Mouse (Mus musculus): Measurements from ENCODE around the gene Rbpms2. TPM values are rescaled to one million over a fixed set of nuclear protein-coding genes. Genes with fewer than 3 reads are reported as not detected.
A peak's percentile ranks its signal among the peaks of the same experiment; 100 is the strongest.

Gene Rbpms2
- 19.3 and 23.2 TPM in 2 replicates for polyA plus RNA-seq (2015; fragmentation: Nextera tagmentation; extraction: Ambion mirVana)

- no peak for ATAC-seq (ENCODE audit: insufficient read depth, low FRiP score, low read depth)
- Histone ChIP-seq H3K9me3 (no peaks in the 10 kb centered on the region), H3K9ac (peak within 1 kb of the TSS; percentile 44), H3K4me2 (peak within 1 kb of the TSS; percentile 98), H3K4me3 (replicated peaks) (peak within 1 kb of the TSS; percentile 69), H3K36me3 (no peaks in the 10 kb centered on the region), H3K27me3 (replicated peaks) (peaks cover 20% of the 10 kb centered on the region), H3K4me1 (no peaks in the 10 kb centered on the region), H3K27ac (peak within 1 kb of the TSS; percentile 73)
- 2% methylated on average over 36 of the region's 40 CpGs for WGBS
These were observed at the start of gene Rbpms2 for GRCm38 (mm10) chr9:65629025-65629766. Gene Rbpms2, plus strand, starts transcription at chr9:65629648.

- 1% methylated on average over 45 of the region's 45 CpGs for WGBS
- H3K9ac ChIP-seq: peak within 1 kb of the TSS; percentile 45
- peaks cover 32% of the 10 kb centered on the region for H3K4me1 ChIP-seq
- no peaks in the 10 kb centered on the region for H3K36me3 ChIP-seq
- peak; percentile 90 for ATAC-seq (ENCODE audit: insufficient read depth, low FRiP score, low read depth)
- peak within 1 kb of the TSS; percentile 65 for H3K4me3 ChIP-seq (replicated peaks)
- peak within 1 kb of the TSS; percentile 84 for H3K27ac ChIP-seq
- H3K27me3 ChIP-seq (replicated peaks): no peaks in the 10 kb centered on the region
- H3K9me3 ChIP-seq: no peaks in the 10 kb centered on the region
- peak within 1 kb of the TSS; percentile 78 for H3K4me2 ChIP-seq
These were observed 49.6 kb upstream of the Rbpms2 start, which contains the start of gene Plekho2 for GRCm38 (mm10) chr9:65579781-65580371. Gene Plekho2, minus strand, starts transcription at chr9:65580040.

- peak overlapping the region; percentile 78 for H3K4me2 ChIP-seq
- peak overlapping the region; percentile 65 for H3K4me3 ChIP-seq (replicated peaks)
- peak; percentile 63; the same call in 1 of the 2 replicates for ATAC-seq (ENCODE audit: insufficient read depth, low FRiP score, low read depth)
- no peaks in the 10 kb centered on the region for H3K36me3 ChIP-seq
- H3K27me3 ChIP-seq (replicated peaks): no peaks in the 10 kb centered on the region
- H3K27ac ChIP-seq: peak overlapping the region; percentile 84
- 6% methylated on average over 22 of the region's 29 CpGs for WGBS
- H3K9ac ChIP-seq: no peak overlapping the region
- H3K4me1 ChIP-seq: peaks cover 24% of the 10 kb centered on the region
- no peaks in the 10 kb centered on the region for H3K9me3 ChIP-seq
These were observed 48.8 kb upstream of the Rbpms2 start for GRCm38 (mm10) chr9:65580401-65581256.

DNA sequence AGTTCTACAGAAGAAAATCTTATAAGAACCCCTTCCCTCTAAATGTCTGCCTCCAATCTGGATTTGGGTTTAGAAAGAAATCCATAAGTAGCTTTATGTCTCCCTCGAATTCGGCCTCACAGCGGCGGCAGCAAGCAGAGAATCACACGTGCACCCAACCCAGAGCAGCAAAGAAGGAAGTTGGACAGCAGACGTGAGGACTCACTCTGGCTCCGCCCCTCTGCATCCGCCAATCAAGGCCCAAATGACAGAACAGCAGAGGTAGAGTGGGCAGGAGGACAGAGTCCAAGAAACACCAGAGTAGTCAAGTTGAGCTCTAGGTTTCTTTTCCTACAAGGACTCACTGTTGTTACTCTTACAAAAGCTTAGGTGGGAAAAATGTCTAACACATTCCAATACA, 46.4 kb upstream of the Rbpms2 start:
- H3K27ac ChIP-seq: no peak overlapping the region
- no peak overlapping the region for H3K4me3 ChIP-seq (replicated peaks)
- H3K36me3 ChIP-seq: no peaks in the 10 kb centered on the region
- no peak for ATAC-seq (ENCODE audit: insufficient read depth, low FRiP score, low read depth)
- H3K4me1 ChIP-seq: peaks cover 20% of the 10 kb centered on the region
- no peaks in the 10 kb centered on the region for H3K9me3 ChIP-seq
- H3K9ac ChIP-seq: no peak overlapping the region
- 18% methylated on average over 8 of the region's 8 CpGs for WGBS
- no peak overlapping the region for H3K4me2 ChIP-seq
- no peaks in the 10 kb centered on the region for H3K27me3 ChIP-seq (replicated peaks)

GRCm38 (mm10) chr9:65586406-65587269, 42.8 kb upstream of the Rbpms2 start, which contains the start of gene Pif1:
Gene Pif1, plus strand, starts transcription at chr9:65587160.
- peak within 1 kb of the TSS; percentile 26; the same call in 1 of the 2 replicates for H3K27ac ChIP-seq
- peaks cover 31% of the 10 kb centered on the region for H3K4me1 ChIP-seq
- no peaks in the 10 kb centered on the region for H3K9me3 ChIP-seq
- H3K4me2 ChIP-seq: peak within 1 kb of the TSS; percentile 100
- H3K4me3 ChIP-seq (replicated peaks): peak within 1 kb of the TSS; percentile 63
- H3K27me3 ChIP-seq (replicated peaks): no peaks in the 10 kb centered on the region
- ATAC-seq (ENCODE audit: insufficient read depth, low FRiP score, low read depth): peak; percentile 87
- no peaks in the 10 kb centered on the region for H3K36me3 ChIP-seq
- WGBS: 8% methylated on average over 28 of the region's 28 CpGs
- H3K9ac ChIP-seq: peak within 1 kb of the TSS; percentile 33; the same call in 1 of the 2 replicates

DNA sequence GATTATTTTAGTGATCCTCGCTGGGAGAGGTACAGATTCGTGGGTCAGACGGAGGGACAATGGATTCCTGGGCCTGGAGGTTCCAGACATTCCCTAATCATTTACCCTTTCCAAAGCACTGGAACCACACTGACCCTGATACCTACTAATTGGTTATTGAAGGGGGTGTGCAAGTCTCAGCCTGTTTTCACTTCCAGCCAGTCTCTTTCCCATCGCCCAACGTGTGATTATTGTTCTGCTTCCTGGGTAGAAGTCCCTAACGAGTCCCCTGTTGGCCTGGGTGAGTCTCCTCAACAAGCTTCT, 42.2 kb upstream of the Rbpms2 start:
- no peak for ATAC-seq (ENCODE audit: insufficient read depth, low FRiP score, low read depth)
- WGBS: under 1% methylated on average over 6 of the region's 6 CpGs
- Histone ChIP-seq H3K36me3 (no peaks in the 10 kb centered on the region), H3K4me2 (peak overlapping the region; percentile 100), H3K4me1 (peaks cover 31% of the 10 kb centered on the region), H3K9me3 (no peaks in the 10 kb centered on the region), H3K27me3 (replicated peaks) (no peaks in the 10 kb centered on the region), H3K27ac (no peak overlapping the region), H3K9ac (peak overlapping the region; percentile 33; the same call in 1 of the 2 replicates), H3K4me3 (replicated peaks) (peak overlapping the region; percentile 63)

GRCm38 (mm10) chr9:65587573-65588358, 41.7 kb upstream of the Rbpms2 start:
- Histone ChIP-seq H3K27ac (no peak overlapping the region), H3K9me3 (no peaks in the 10 kb centered on the region), H3K9ac (peak overlapping the region; percentile 33; the same call in 1 of the 2 replicates), H3K4me2 (peak overlapping the region; percentile 100), H3K4me1 (peaks cover 31% of the 10 kb centered on the region), H3K4me3 (replicated peaks) (peak overlapping the region; percentile 63), H3K36me3 (0 out of 2 replicates have a peak, but pooled peaks cover 3% of the 10 kb centered on the region), H3K27me3 (replicated peaks) (no peaks in the 10 kb centered on the region)
- ATAC-seq (ENCODE audit: insufficient read depth, low FRiP score, low read depth): peak; percentile 29; the same call in 1 of the 2 replicates
- WGBS: under 1% methylated on average over 64 of the region's 64 CpGs

DNA sequence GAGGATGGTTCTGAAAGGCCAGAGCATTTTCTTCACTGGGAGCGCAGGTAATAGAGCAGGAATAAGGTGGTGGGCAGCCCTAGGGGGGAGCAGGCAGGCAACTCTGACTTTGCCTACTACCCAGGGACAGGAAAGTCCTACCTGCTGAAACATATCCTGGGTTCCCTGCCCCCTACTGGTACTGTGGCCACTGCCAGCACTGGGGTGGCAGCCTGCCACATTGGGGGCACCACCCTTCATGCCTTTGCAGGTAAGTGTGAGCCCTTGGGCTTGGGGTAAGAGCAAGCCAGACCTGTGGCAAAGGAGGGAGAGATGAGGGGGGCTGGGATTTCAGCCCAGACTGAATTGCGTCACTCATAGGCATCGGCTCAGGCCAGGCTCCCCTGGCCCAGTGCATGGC, 40.4 kb upstream of the Rbpms2 start:
- Histone ChIP-seq H3K9me3 (no peaks in the 10 kb centered on the region), H3K27me3 (replicated peaks) (no peaks in the 10 kb centered on the region), H3K4me1 (peaks cover 31% of the 10 kb centered on the region), H3K9ac (no peak overlapping the region), H3K4me2 (peak overlapping the region; percentile 100), H3K27ac (no peak overlapping the region), H3K36me3 (peaks cover 12% of the 10 kb centered on the region; the same call in 1 of the 2 replicates), H3K4me3 (replicated peaks) (peak overlapping the region; percentile 63)
- 86% methylated on average over 3 of the region's 3 CpGs for WGBS
- ATAC-seq (ENCODE audit: insufficient read depth, low FRiP score, low read depth): no peak

GRCm38 (mm10) chr9:65592721-65593120, 36.7 kb upstream of the Rbpms2 start:
- Histone ChIP-seq H3K4me2 (no peak overlapping the region), H3K4me3 (replicated peaks) (no peak overlapping the region), H3K36me3 (peaks cover 12% of the 10 kb centered on the region; the same call in 1 of the 2 replicates), H3K27ac (no peak overlapping the region), H3K27me3 (replicated peaks) (no peaks in the 10 kb centered on the region), H3K9me3 (no peaks in the 10 kb centered on the region), H3K4me1 (peaks cover 20% of the 10 kb centered on the region), H3K9ac (no peak overlapping the region)
- ATAC-seq (ENCODE audit: insufficient read depth, low FRiP score, low read depth): no peak
- 85% methylated on average over 3 of the region's 3 CpGs for WGBS

DNA sequence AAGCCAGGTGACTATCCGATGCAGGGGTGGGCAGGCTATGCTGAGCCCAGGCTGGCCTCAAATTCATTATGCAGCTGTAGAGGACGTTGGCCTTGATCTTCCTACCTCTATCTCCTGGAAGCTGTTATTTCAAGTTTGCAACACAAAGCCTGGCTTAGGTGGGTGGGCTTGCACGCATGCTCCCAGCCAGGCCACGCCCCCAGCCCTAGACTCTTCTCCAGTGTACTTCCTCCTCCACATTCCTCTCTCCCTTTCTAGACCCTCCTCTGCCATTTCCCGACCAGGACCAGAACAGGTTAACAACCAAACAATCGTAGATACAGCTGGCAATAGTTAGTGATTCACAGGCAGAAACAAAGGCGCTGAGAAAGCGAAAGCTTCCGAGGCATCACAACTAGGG, 35.9 kb upstream of the Rbpms2 start:
- no peak for ATAC-seq (ENCODE audit: insufficient read depth, low FRiP score, low read depth)
- H3K4me1 ChIP-seq: peaks cover 12% of the 10 kb centered on the region
- WGBS: 85% methylated on average over 9 of the region's 9 CpGs
- H3K9ac ChIP-seq: no peak overlapping the region
- peaks cover 12% of the 10 kb centered on the region; the same call in 1 of the 2 replicates for H3K36me3 ChIP-seq
- no peak overlapping the region for H3K4me2 ChIP-seq
- H3K4me3 ChIP-seq (replicated peaks): no peak overlapping the region
- no peak overlapping the region for H3K27ac ChIP-seq
- H3K9me3 ChIP-seq: no peaks in the 10 kb centered on the region
- H3K27me3 ChIP-seq (replicated peaks): no peaks in the 10 kb centered on the region

All from stomach, embryonic 15.5 days (tissue).